Mouse (Mus musculus) MEL (cell line): ENCODE data around the gene Ttc1. TPM values are rescaled to one million over a fixed set of nuclear protein-coding genes. Genes with fewer than 3 reads are reported as not detected.

ENCODE experiments used
- DNase-seq: peaks from one replicate; pipeline ENCODE4 v3.0.0; 2011; ENCODE audit warnings: low read depth, low spot score
- H3K27ac ChIP-seq: 2 replicates; pipeline ENCODE4 v1.5.1; 2012; ENCODE audit warnings: low read depth, mild to moderate bottlenecking, control low read depth, low read length, moderate library complexity; ENCODE audit not compliant: control insufficient read depth
- H3K27me3 ChIP-seq, 2 experiments: fragments of 150-350 bp in 1 of 2; sonication (generic) in 1 of 2; 2 replicates each; pipeline ENCODE4 v1.6.1; 2012; ENCODE audit warnings: low read length in 2 of 2, mild to moderate bottlenecking in 2 of 2, improper control_type of control experiment in 1 of 2, moderate library complexity in 1 of 2; ENCODE audit not compliant: insufficient read depth in 2 of 2, control insufficient read depth in 1 of 2
- H3K36me3 ChIP-seq, 2 experiments: 2 replicates each; pipeline ENCODE4 v1.6.1; 2012 to 2014; ENCODE audit warnings: low read length in 2 of 2, improper control_type of control experiment in 1 of 2, inconsistent platforms in 1 of 2, mild to moderate bottlenecking in 1 of 2; ENCODE audit not compliant: insufficient read depth in 2 of 2, control insufficient read depth in 1 of 2
- H3K4me1 ChIP-seq, 2 experiments: fragments of 150-350 bp in 1 of 2; sonication (generic) in 1 of 2; 2 replicates each; pipeline ENCODE4 v1.6.1; 2012; ENCODE audit warnings: low read length in 2 of 2, improper control_type of control experiment in 1 of 2, mild to moderate bottlenecking in 1 of 2; ENCODE audit not compliant: insufficient read depth in 2 of 2, control insufficient read depth in 1 of 2
- H3K4me3 ChIP-seq, 2 experiments: fragments of 150-350 bp in 1 of 2; sonication (generic) in 1 of 2; 2 replicates each; pipeline ENCODE4 v1.5.1; 2012; ENCODE audit warnings: low read depth in 2 of 2, low read length in 2 of 2, mild to moderate bottlenecking in 2 of 2, moderate library complexity in 2 of 2, control low read depth in 1 of 2, improper control_type of control experiment in 1 of 2; ENCODE audit not compliant: control insufficient read depth in 1 of 2, insufficient read depth in 1 of 2
- H3K79me2 ChIP-seq: 2 replicates; pipeline ENCODE4 v1.6.1; 2012; ENCODE audit warnings: mild to moderate bottlenecking, low read length, moderate library complexity; ENCODE audit not compliant: control insufficient read depth, poor library complexity, insufficient read depth
- H3K9ac ChIP-seq: 2 replicates; pipeline ENCODE4 v1.6.1; 2012; ENCODE audit warnings: low read depth, mild to moderate bottlenecking, control low read depth, low read length, moderate library complexity; ENCODE audit not compliant: control insufficient read depth, poor library complexity, severe bottlenecking
- H3K9me3 ChIP-seq: fragments of 150-350 bp; sonication (generic); replicated peaks from 2 replicates; pipeline ENCODE4 v1.6.1; 2012; ENCODE audit warnings: mild to moderate bottlenecking, low read length, improper control_type of control experiment, moderate library complexity; ENCODE audit not compliant: insufficient read depth
- CTCF ChIP-seq, 3 experiments: IDR thresholded peaks in 2 of 3; conservative IDR thresholded peaks in 1 of 3; 2 replicates each; pipeline ENCODE4 v1.5.1; 2011 to 2012; ENCODE audit warnings: low read length in 3 of 3, low read depth in 2 of 3, mild to moderate bottlenecking in 2 of 3, improper control_type of control experiment in 1 of 3, inconsistent platforms in 1 of 3, mixed read lengths in 1 of 3, moderate library complexity in 1 of 3; ENCODE audit not compliant: control insufficient read depth in 1 of 3, insufficient read depth in 1 of 3, poor library complexity in 1 of 3, severe bottlenecking in 1 of 3
- EP300 ChIP-seq, 2 experiments: IDR thresholded peaks; 2 replicates each; pipeline ENCODE4 v1.6.1; 2011; ENCODE audit warnings: improper control_type of control experiment in 2 of 2, low read length in 2 of 2, low read depth in 1 of 2, mild to moderate bottlenecking in 1 of 2
- ETS1 ChIP-seq: IDR thresholded peaks from 2 replicates; pipeline ENCODE4 v1.6.1; 2012; ENCODE audit warnings: low read depth, mild to moderate bottlenecking, inconsistent platforms, low read length, improper control_type of control experiment, moderate library complexity
- GATA1 ChIP-seq: IDR thresholded peaks from 2 replicates; pipeline ENCODE4 v1.6.1; 2011; ENCODE audit warnings: low read depth, low read length, improper control_type of control experiment
- KAT2A ChIP-seq: conservative IDR thresholded peaks from 2 replicates; pipeline ENCODE4 v1.6.1; 2012; ENCODE audit warnings: low read depth, low read length, improper control_type of control experiment, inconsistent platforms
- MAFK ChIP-seq: IDR thresholded peaks from 2 replicates; pipeline ENCODE4 v1.6.1; 2011; ENCODE audit warnings: low read depth, mild to moderate bottlenecking, low read length, improper control_type of control experiment, borderline replicate concordance
- MEF2A ChIP-seq: IDR thresholded peaks from 2 replicates; pipeline ENCODE4 v1.6.1; 2014; ENCODE audit warnings: low read depth, mild to moderate bottlenecking, inconsistent platforms, low read length, improper control_type of control experiment; ENCODE audit not compliant: poor library complexity, insufficient replicate concordance, severe bottlenecking; ENCODE audit errors: extremely low read depth
- MYC ChIP-seq: IDR thresholded peaks from 2 replicates; pipeline ENCODE4 v1.6.1; 2011; ENCODE audit warnings: low read depth, mild to moderate bottlenecking, low read length, improper control_type of control experiment, moderate library complexity
- NELFE ChIP-seq: IDR thresholded peaks from 2 replicates; pipeline ENCODE4 v1.6.1; 2011; ENCODE audit warnings: low read depth, low read length, improper control_type of control experiment
- NRF1 ChIP-seq: IDR thresholded peaks from 2 replicates; pipeline ENCODE4 v1.6.1; 2014; ENCODE audit warnings: low read depth, mild to moderate bottlenecking, inconsistent platforms, low read length, improper control_type of control experiment, moderate library complexity; ENCODE audit not compliant: poor library complexity, insufficient read depth, severe bottlenecking
- POLR2A ChIP-seq, 2 experiments: IDR thresholded peaks; 2 replicates each; pipeline ENCODE4 v1.6.1; 2011 to 2012; ENCODE audit warnings: low read length in 2 of 2, mild to moderate bottlenecking in 2 of 2, control low read depth in 1 of 2, improper control_type of control experiment in 1 of 2, low read depth in 1 of 2, moderate library complexity in 1 of 2; ENCODE audit not compliant: control insufficient read depth in 1 of 2, insufficient read depth in 1 of 2, poor library complexity in 1 of 2
- POLR2AphosphoS2 ChIP-seq: IDR thresholded peaks from 2 replicates; pipeline ENCODE4 v1.6.1; 2011; ENCODE audit warnings: low read length, improper control_type of control experiment
- POLR2AphosphoS5 ChIP-seq: IDR thresholded peaks from 2 replicates; pipeline ENCODE4 v1.6.1; 2012; ENCODE audit warnings: low read depth, borderline replicate concordance, mild to moderate bottlenecking, inconsistent platforms, low read length, moderate library complexity, mixed read lengths
- RAD21 ChIP-seq: IDR thresholded peaks from 2 replicates; pipeline ENCODE4 v1.6.1; 2011; ENCODE audit warnings: mild to moderate bottlenecking, low read depth, low read length, improper control_type of control experiment
- RCOR1 ChIP-seq: IDR thresholded peaks from 2 replicates; pipeline ENCODE4 v1.6.1; 2012; ENCODE audit warnings: low read depth, mild to moderate bottlenecking, inconsistent platforms, low read length, improper control_type of control experiment
- UBTF ChIP-seq: IDR thresholded peaks from 2 replicates; pipeline ENCODE4 v1.6.1; 2012; ENCODE audit warnings: low read depth, mild to moderate bottlenecking, inconsistent platforms, low read length, improper control_type of control experiment, moderate library complexity, borderline replicate concordance; ENCODE audit not compliant: insufficient read depth
- ZC3H11A ChIP-seq: IDR thresholded peaks from 2 replicates; pipeline ENCODE4 v1.6.1; 2012; ENCODE audit warnings: low read depth, mild to moderate bottlenecking, inconsistent platforms, low read length, improper control_type of control experiment
- ZMIZ1 ChIP-seq: IDR thresholded peaks from 2 replicates; pipeline ENCODE4 v1.6.1; 2012; ENCODE audit warnings: low read depth, mild to moderate bottlenecking, inconsistent platforms, low read length, improper control_type of control experiment, moderate library complexity
- ZNF384 ChIP-seq: IDR thresholded peaks from 2 replicates; pipeline ENCODE4 v1.6.1; 2012; ENCODE audit warnings: low read depth, mild to moderate bottlenecking, inconsistent platforms, low read length, improper control_type of control experiment
- polyA plus RNA-seq, 2 experiments: library from polyadenylated mRNA; stranded (reverse) in 1 of 2; unstranded in 1 of 2; fragments of >175 nt in 1 of 2; fragments of >200 nt in 1 of 2; gene quantifications; 2 replicates each; pipeline versions ENCODE4 v1.2.1 to v1.2.4; 2012; ENCODE audit warnings: low replicate concordance in 2 of 2, low read depth in 1 of 2; ENCODE audit not compliant: insufficient read length in 2 of 2, insufficient read depth in 1 of 2, missing spikeins in 1 of 2
- total RNA-seq: library from RNA; depleted of rRNA; stranded (reverse); fragments of 300-350 nt; gene quantifications from 2 replicates; pipeline ENCODE4 v1.2.3, GENCODE M21; 2012

The Ttc1 gene
- total and polyA plus RNA-seq, 3 experiments, result 68.6 to 117 TPM; not detected in 1

DNA sequence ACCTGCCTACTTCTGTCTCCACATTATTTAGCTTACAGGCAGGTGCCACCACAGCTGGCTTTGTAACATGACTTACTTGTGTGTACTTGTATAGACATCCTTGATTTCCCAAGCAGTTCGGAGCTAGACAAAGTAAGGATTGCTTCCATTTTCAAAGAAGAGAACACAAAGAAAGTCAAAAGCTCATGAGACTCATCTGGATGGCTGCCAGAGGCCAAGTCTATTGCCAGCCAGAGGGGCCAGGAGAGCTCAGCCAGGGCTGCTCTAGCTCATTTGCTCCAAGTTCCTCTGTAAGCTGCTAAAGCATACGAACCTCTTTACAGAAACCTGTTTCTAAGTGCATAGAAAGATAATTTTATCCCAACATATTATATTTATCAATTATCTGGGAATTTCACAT is 10.6 kb upstream of the Ttc1 start:
- peaks cover 5 to 9% of the 10 kb centered on the region in 2 experiments; a peak in 3 of 4 replicates for H3K4me1 ChIP-seq
- H3K27ac ChIP-seq, result no peak overlapping the region
- no peak overlapping the region for H3K9ac ChIP-seq
- TF ChIP-seq KAT2A (no peak), ZC3H11A (no peak), POLR2A (IDR thresholded peaks at IDR 0.05; ENCODE audit: control insufficient read depth in 1 of 2, insufficient read depth in 1 of 2, low read depth in 1 of 2, low read length in 2 of 2, poor library complexity in 1 of 2) (no peak), MYC (no peak), ZNF384 (no peak), GATA1 (no peak), RAD21 (no peak), CTCF (IDR thresholded peaks at IDR 0.05 in 2 of 3, conservative IDR thresholded peaks at IDR 0.05 in 1 of 3; ENCODE audit: control insufficient read depth in 1 of 3, insufficient read depth in 1 of 3, low read depth in 2 of 3, low read length in 3 of 3, poor library complexity in 1 of 3, severe bottlenecking in 1 of 3) (no peak), NELFE (no peak), ETS1 (no peak), UBTF (no peak), RCOR1 (no peak), POLR2AphosphoS5 (no peak), NRF1 (no peak), MEF2A (no peak), ZMIZ1 (no peak), EP300 (IDR thresholded peaks at IDR 0.05; ENCODE audit: low read depth in 1 of 2, low read length in 2 of 2) (no peak), POLR2AphosphoS2 (no peak), MAFK (no peak)
- H3K79me2 ChIP-seq, result no peaks in the 10 kb centered on the region
- no peaks in the 10 kb centered on the region for H3K9me3 ChIP-seq
- peaks cover 4 to 11% of the 10 kb centered on the region in 2 experiments; a peak in 2 of 4 replicates for H3K27me3 ChIP-seq
- no peak for DNase-seq
- peaks cover 0 to 7% of the 10 kb centered on the region in 2 experiments; a peak in 2 of 4 replicates for H3K36me3 ChIP-seq
- no peak overlapping the region for H3K4me3 ChIP-seq

DNA sequence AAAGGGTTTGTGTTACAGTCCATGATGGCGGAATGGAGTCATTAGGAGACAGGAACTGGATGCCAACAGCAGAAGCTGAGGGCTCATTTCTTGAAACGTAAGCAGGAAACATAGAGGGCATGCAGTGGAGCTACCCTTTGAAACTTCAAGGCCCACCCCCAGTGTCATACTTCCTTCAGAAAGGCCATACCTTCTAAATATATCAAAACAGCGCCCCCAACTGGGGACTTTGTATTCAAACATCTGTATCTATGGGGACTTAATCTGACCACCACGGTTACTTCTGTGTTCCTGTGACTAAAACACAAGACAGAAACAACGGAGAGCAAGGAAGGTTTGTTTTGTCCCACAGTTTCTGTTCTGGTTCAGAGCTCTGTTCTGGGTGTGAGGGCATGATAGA is 7.6 kb upstream of the Ttc1 start:
- DNase-seq, result peak; percentile 47
- H3K27ac ChIP-seq, result no peak overlapping the region
- H3K4me1 ChIP-seq, result peaks cover 5 to 9% of the 10 kb centered on the region in 2 experiments; a peak in 3 of 4 replicates
- peaks cover 6 to 13% of the 10 kb centered on the region in 2 experiments for H3K27me3 ChIP-seq
- no peak overlapping the region for H3K4me3 ChIP-seq
- no peaks in the 10 kb centered on the region for H3K79me2 ChIP-seq
- peaks cover 0 to 7% of the 10 kb centered on the region in 2 experiments; a peak in 2 of 4 replicates for H3K36me3 ChIP-seq
- H3K9me3 ChIP-seq, result no peaks in the 10 kb centered on the region
- H3K9ac ChIP-seq, result no peak overlapping the region
- TF ChIP-seq CTCF (IDR thresholded peaks at IDR 0.05 in 2 of 3, conservative IDR thresholded peaks at IDR 0.05 in 1 of 3; ENCODE audit: control insufficient read depth in 1 of 3, insufficient read depth in 1 of 3, low read depth in 2 of 3, low read length in 3 of 3, poor library complexity in 1 of 3, severe bottlenecking in 1 of 3) (peak in 2 of 3 experiments; percentile 32 to 33; a peak in 2 of 6 replicates), NRF1 (no peak)
- TF ChIP-seq, all 39 proteins: peak for 1
